Mouse (Mus musculus) olfactory bulb, adult 2 months (tissue): Measurements from ENCODE around the gene Immp2l. TPM values are rescaled to one million over a fixed set of nuclear protein-coding genes. Genes with fewer than 3 reads are reported as not detected.

ENCODE experiments used
- H3K27ac ChIP-seq: fragments of 200-500 bp; 2 replicates; pipeline ENCODE4 v1.5.1; 2012; ENCODE audit warnings: low read depth, low read length; ENCODE audit not compliant: insufficient read depth
- H3K4me1 ChIP-seq: fragments of 200-500 bp; 2 replicates; pipeline ENCODE4 v1.6.1; 2012; ENCODE audit warnings: low read length; ENCODE audit not compliant: control insufficient read depth, insufficient read depth
- H3K4me3 ChIP-seq: fragments of 200-500 bp; 2 replicates; pipeline ENCODE4 v1.5.1; 2012; ENCODE audit warnings: mild to moderate bottlenecking, low read depth, low read length, moderate library complexity; ENCODE audit not compliant: insufficient read depth
- CTCF ChIP-seq: fragments of 200-500 bp; IDR thresholded peaks from 2 replicates; pipeline ENCODE4 v1.5.1; 2012; ENCODE audit warnings: low read depth, mild to moderate bottlenecking, low read length, moderate library complexity; ENCODE audit not compliant: insufficient read depth
- POLR2A ChIP-seq: fragments of 200-500 bp; IDR thresholded peaks from 2 replicates; pipeline ENCODE4 v1.6.1; 2012; ENCODE audit warnings: mild to moderate bottlenecking, low read depth, low read length, moderate library complexity; ENCODE audit not compliant: insufficient read depth
- WGBS: fragments of 180-500 bp; shearing (Covaris S2); methylation state at CpG from one replicate; pipeline ENCODE4 v1.1.7; 2018; 5-methylcytosine and 5-hydroxymethylcytosine counted together
- polyA plus RNA-seq: library from polyadenylated mRNA; stranded (reverse); fragments of >200 nt; gene quantifications from 2 replicates; pipeline ENCODE4 v1.2.4, GENCODE M21; 2012; ENCODE audit warnings: low replicate concordance; ENCODE audit not compliant: missing spikeins, insufficient read depth, insufficient read length

The Immp2l gene
- polyA plus RNA-seq, 1 experiment, result not detected

DNA sequence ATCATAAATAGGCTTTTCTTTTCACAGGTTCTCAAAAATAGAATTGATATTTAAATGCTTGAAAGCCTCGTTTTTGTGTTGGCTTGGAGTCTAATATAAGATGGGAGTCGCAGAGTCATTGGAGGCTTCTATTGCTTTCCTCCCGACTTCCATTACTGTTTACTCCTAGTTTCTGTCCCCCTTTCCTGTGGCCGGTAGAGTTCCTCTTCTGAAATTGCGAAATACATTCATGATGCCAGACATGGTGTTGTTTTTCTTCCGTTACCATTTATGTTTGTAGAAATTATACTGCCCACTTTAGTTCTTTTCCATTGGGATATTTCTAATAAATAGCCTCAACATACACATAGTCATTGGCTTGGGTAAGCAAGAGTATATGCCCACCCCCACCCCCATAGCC is 289.5 kb downstream of the Immp2l start:
- Histone ChIP-seq H3K27ac (no peak overlapping the region), H3K4me1 (no peaks in the 10 kb centered on the region), H3K4me3 (no peak overlapping the region)
- no peak for TF ChIP-seq POLR2A
- TF ChIP-seq CTCF, result no peak
- whole genome bisulfite sequencing, result 88% methylated on average over 6 of the region's 6 CpGs

DNA sequence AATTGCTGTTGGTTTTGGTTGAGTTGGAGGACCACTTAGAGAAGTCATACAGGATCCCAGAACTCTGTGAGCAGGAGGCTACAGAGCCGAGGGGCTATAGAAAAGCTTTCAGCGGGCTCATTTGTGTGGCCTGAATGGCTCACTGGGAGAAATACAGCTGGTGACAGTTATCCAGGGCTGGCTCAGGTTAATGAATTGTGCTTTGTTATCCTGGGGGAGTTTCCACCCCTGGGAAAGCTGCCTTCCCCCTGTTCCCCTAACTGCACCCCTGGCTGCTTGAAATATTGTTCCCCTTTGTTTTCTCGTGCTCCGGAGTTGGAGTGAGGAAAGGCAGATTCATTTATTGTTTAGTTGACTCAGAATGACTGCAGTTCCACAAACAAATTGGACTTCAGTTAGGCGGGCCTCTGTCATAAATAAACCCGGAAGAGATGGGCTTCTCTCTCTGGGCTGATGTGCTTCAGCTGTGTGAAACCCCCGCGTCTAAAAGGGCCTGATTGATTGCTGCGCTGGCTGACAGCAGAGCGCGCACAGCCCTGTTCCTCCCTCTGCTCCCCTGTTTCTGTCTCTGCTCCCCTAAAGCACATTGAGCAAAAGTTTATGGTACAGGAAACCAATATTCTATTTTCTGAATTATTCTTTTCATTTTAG is 291.0 kb downstream of the Immp2l start:
- 44% methylated on average over 11 of the region's 11 CpGs for WGBS

DNA sequence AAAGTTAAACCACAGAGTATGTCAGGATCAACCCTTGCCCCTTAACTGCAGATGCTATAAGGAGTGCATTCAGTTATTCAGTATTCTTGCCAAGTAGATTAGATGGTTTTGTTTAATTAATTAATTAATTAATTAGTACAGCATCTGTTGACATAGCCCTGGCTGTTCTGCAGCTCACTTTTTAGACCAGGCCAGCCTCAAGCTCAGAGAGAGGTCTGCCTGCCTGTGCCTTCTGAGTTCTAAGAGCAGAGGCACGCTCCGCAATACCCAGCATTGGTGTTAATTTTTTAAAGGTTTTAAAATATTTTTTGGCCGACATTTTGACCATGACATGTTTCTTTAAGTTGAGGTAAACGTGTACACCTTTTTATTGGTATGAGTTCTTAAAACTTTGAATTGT is 292.0 kb downstream of the Immp2l start:
- H3K4me3 ChIP-seq, result no peak overlapping the region
- no peaks in the 10 kb centered on the region for H3K4me1 ChIP-seq
- TF ChIP-seq CTCF (no peak), POLR2A (no peak)
- H3K27ac ChIP-seq, result no peak overlapping the region
- WGBS, result 91% methylated on average over 4 of the region's 4 CpGs

More for the DNA sequence above, 291.0 kb downstream of the Immp2l start:
- Histone ChIP-seq H3K27ac (no peak overlapping the region), H3K4me1 (no peaks in the 10 kb centered on the region), H3K4me3 (no peak overlapping the region)
- TF ChIP-seq CTCF, result no peak
- TF ChIP-seq POLR2A, result no peak

DNA sequence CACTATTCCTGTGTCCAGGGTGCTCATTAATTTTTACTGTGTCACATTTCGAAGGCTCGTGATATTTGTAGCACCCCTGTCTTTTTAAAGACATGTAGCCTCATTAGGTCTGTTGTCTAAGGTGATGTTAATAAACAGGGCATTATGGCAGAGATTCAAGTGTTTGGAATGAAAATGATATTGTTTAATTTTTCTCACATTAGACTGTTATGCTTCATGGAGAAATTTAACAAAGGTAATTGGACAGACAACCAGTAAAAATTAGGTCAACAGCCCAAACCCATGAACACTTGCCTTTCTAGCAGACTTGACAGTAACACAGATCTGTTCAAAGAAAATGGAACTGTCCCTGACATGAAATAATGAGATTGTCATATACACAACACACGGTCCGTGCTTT is 292.5 kb downstream of the Immp2l start:
- H3K4me1 ChIP-seq, result no peaks in the 10 kb centered on the region
- H3K27ac ChIP-seq, result no peak overlapping the region
- H3K4me3 ChIP-seq, result no peak overlapping the region
- 91% methylated on average over 4 of the region's 4 CpGs for WGBS
- TF ChIP-seq POLR2A (no peak), CTCF (no peak)

GRCm38 (mm10) chr12:41317431-41317830 is 293.5 kb downstream of the Immp2l start:
- TF ChIP-seq CTCF (no peak), POLR2A (no peak)
- H3K27ac ChIP-seq, result no peak overlapping the region
- H3K4me1 ChIP-seq, result no peaks in the 10 kb centered on the region
- H3K4me3 ChIP-seq, result no peak overlapping the region
- WGBS, result 93% methylated on average over 2 of the region's 2 CpGs

- Histone ChIP-seq H3K4me3 (no peak overlapping the region), H3K27ac (no peak overlapping the region), H3K4me1 (no peaks in the 10 kb centered on the region)
- WGBS, result 100% methylated on average over 1 of the region's 1 CpGs
- TF ChIP-seq POLR2A (no peak), CTCF (no peak)
Observed at GRCm38 (mm10) chr12:41322018-41322417, 298.1 kb downstream of the Immp2l start.

DNA sequence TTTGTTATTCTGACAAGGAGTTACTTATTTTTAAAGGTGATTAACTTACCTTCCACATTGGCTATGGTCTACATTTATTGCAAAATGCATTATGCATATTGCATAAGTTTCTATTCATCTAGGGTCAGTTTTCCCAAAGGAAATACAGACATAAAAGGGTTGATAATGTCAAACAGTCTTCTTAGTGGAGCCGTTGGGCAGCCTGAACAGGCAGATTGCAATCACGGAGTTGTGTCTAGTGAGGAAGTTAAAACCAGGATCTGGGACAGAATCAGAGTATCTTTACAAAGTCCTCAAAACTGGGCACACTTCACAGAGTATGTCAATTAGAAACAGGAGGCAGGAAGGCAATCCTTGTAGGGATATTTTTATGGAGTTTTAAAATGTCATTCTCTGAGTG is 300.5 kb downstream of the Immp2l start:
- TF ChIP-seq CTCF (no peak), POLR2A (no peak)
- H3K27ac ChIP-seq, result no peak overlapping the region
- WGBS, result 86% methylated on average over 2 of the region's 2 CpGs
- H3K4me3 ChIP-seq, result no peak overlapping the region
- no peaks in the 10 kb centered on the region for H3K4me1 ChIP-seq

DNA sequence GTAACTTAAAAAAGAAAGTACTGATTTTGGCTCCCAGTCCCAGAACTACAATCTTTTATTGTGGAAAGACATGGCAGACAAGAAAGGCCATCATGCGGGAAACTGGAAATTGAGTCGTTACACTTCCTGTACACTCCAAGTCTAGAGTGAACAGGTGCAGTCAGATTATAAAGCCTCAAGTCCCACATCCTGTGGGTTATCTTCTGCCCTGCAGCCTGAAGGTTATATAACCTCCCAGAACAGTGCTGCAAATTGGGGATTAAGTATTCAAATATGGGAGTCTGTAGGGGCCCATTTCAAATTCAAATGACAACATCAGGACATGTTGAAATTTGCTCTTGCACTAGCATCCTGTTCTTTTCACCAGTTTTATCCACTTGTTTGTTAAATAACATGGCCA is 301.9 kb downstream of the Immp2l start:
- Histone ChIP-seq H3K27ac (no peak overlapping the region), H3K4me3 (no peak overlapping the region), H3K4me1 (no peaks in the 10 kb centered on the region)
- TF ChIP-seq POLR2A, result no peak
- 85% methylated on average over 2 of the region's 2 CpGs for WGBS

DNA sequence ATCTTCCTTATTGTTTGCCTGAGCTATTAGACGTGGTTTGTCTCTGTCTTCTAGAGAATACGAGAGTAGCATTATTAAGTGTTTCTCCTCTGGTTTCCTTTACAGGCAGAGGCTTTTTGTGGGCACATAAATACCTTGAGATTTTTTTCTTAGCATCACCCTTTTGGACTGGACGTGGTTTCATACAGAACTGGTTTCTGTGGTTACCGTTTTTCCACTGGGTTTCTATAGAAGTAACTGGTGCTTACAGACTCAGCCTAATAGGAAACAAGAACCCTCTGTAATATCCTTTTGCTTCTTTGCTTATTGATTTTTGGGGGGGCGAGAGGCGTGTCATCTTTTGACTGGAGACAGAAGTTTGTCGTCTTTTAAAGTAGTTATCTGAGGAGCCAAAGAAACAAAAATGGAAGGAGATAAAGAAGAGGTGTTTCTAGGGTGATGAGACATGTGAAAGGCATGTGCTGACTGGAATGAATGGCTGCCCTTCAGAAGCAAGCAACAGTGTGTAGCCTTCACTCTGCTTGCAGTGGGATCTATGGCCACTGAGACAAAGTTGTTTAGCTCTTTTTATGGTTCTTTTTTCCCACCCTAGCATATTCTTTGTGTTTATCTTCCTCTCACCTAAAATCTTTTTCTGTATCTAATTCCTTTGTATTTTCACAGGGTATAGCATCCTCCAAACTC is 307.2 kb downstream of the Immp2l start:
- H3K4me3 ChIP-seq, result no peak overlapping the region
- TF ChIP-seq CTCF, result no peak
- no peak for TF ChIP-seq POLR2A
- 77% methylated on average over 7 of the region's 7 CpGs for WGBS
- H3K4me1 ChIP-seq, result no peaks in the 10 kb centered on the region
- no peak overlapping the region for H3K27ac ChIP-seq

- 97% methylated on average over 4 of the region's 4 CpGs for WGBS
- TF ChIP-seq POLR2A, result no peak
- TF ChIP-seq CTCF, result no peak
- no peaks in the 10 kb centered on the region for H3K4me1 ChIP-seq
- no peak overlapping the region for H3K27ac ChIP-seq
- no peak overlapping the region for H3K4me3 ChIP-seq
Observed at GRCm38 (mm10) chr12:41345621-41346020, 321.7 kb downstream of the Immp2l start.
